Mouse (Mus musculus) small intestine, adult 10 weeks (tissue): ENCODE measurements around the gene Fam185a. TPM values are rescaled to one million over a fixed set of nuclear protein-coding genes. Genes with fewer than 3 reads are reported as not detected.

ENCODE experiments used
- polyA plus RNA-seq: library from polyadenylated mRNA; stranded (reverse); fragments of 350-450 nt; fragmentation: Illumina TruSeq; extraction: RNeasy Lipid Tissue Mini Kit (QIAGEN cat#74804); gene quantifications from one replicate; pipeline ENCODE4 v1.2.3, GENCODE M21; 2014; ENCODE audit warnings: low replicate concordance

Gene Fam185a
- 19.5 TPM for polyA plus RNA-seq

DNA sequence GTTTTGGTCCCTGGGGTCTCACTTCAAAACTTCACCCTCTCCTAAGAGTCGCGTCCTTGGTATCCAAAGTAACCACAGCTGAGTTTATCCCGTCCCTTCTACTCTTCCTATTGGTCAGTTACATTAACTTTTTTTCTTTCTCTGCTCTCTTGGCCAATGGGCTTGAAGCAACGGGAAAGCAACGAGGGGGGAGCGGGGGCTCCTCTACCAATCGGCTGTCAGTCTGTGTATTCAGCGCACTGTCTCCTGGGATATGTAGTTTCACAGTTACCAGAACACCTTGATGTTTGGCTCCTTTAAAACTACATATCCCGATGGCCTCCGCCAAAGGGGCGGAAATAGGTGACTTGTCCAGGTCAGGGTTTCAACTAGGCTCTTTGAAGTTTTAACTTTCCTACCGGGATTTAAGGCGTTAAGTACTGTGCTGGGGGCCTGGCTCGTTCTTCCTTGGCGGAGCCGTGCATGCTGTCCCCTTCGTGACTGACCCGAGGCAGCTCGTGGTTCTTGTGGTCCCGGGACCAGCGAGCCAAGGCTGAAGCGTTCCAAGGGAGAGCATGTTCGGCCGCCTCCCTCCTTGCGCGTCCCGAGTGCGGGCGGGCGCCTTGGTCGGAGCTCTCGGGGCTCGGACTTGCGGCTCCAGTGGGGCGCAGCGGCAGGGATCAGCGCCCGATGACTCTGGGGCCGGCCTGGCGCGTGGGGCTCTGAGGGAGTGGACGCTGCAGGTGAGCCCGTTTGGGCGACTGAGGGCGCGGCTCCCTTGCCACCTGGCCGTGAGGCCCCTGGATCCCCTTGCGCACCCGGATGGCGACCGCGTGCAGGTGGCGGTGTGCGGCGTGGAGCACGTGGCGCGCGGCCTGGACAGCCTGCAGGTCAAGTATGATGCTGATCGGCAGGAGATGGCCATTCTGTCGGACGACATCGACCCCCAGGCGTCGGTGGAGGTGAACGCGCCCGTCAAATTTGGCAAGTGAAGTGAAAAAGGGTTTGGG lies at the start of gene Fam185a, which contains the start of gene Ccdc146:
TSS of gene Fam185a (plus strand) at position 345 of the 989 bp plus-strand sequence.
TSS of gene Ccdc146 (minus strand) at position 64 of the 989 bp plus-strand sequence.

Other genes with a start within 250 kb of the Fam185a start
- 5.3 TPM for gene Gsap, start 238.7 kb upstream of the Fam185a start, polyA plus RNA-seq
- 171 TPM for gene Fgl2, start 52.3 kb upstream of the Fam185a start, polyA plus RNA-seq
- 1.4 TPM for gene Ccdc146, start 281 bp upstream of the Fam185a start, polyA plus RNA-seq
- gene Lrrc17, start 118.6 kb downstream of the Fam185a start, polyA plus RNA-seq: 1.2 TPM
- 0.37 TPM for gene Fbxl13, start 220.7 kb downstream of the Fam185a start, polyA plus RNA-seq
- 38.4 TPM for gene Armc10, start 220.9 kb downstream of the Fam185a start, polyA plus RNA-seq